Mouse (Mus musculus) lung, adult 2 months (tissue): ENCODE measurements at regions not wholly inside any gene's neighbourhood (a gene's known extent, or its start where the extent isn't known, plus 50 kb on each side); places are given as distances from the start of the nearest gene placed in this dataset.

Source experiments
- CTCF ChIP-seq: fragments of 200-500 bp; IDR thresholded peaks from 2 replicates; pipeline ENCODE4 v1.5.1; 2011; ENCODE audit warnings: mild to moderate bottlenecking, low read length, control low read depth; ENCODE audit not compliant: insufficient read depth
- POLR2A ChIP-seq: fragments of 200-500 bp; IDR thresholded peaks from 2 replicates; pipeline ENCODE4 v1.6.1; 2011; ENCODE audit warnings: low read depth, mild to moderate bottlenecking, control low read depth, low read length, borderline replicate concordance; ENCODE audit errors: extremely low read depth

DNA sequence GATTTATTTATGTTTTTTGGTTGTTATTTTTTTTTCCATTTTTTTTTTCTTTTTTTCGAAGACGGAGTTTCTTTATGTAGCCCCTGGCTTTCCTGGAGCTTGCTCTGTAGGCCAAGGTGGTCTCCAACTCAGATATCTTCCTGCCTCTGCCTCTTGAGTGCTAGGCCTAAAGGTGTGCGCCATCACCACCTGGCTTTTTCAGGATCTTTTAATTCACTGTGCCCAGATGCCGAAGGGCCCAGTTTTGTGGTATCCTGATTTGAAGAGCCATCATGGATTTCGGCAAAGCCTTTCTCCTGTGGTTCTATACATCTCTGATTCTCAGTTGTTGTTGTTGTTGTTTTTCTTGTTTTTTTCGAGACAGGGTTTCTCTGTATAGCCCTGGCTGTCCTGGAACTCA lies 72.3 kb upstream of the Nek6 start:
- TF ChIP-seq CTCF (no peak), POLR2A (no peak)
